Mouse (Mus musculus) left cerebral cortex, adult 18-20 months (tissue): Measurements from ENCODE around the gene Trip11. TPM values are rescaled to one million over a fixed set of nuclear protein-coding genes. Genes with fewer than 3 reads are reported as not detected.

Experiments used
- total RNA-seq, 2 experiments: library from RNA; stranded (reverse); gene quantifications; 2 replicates each; pipeline ENCODE4 v1.2.3; 2021

Gene Trip11
- total RNA-seq, 2 experiments from 2014 or later: 28.1 to 30.1 TPM

Other genes starting within 250 kb of the Trip11 start
- under 1 TPM; 0.61 to 0.70 TPM for gene Tc2n, start 194.7 kb downstream of the Trip11 start, total RNA-seq
- gene Fbln5, start 94.2 kb downstream of the Trip11 start, total RNA-seq: 1 to 10 TPM; 6.9 to 7.1 TPM
- 10 to 100 TPM; 20.7 to 21.3 TPM for gene Atxn3, start 45.0 kb upstream of the Trip11 start, total RNA-seq
- gene Cpsf2, start 62.7 kb upstream of the Trip11 start, total RNA-seq: 10 to 100 TPM; 26.4 to 27.4 TPM
- gene Slc24a4, start 215.5 kb upstream of the Trip11 start, total RNA-seq: 10 to 100 TPM; 45.0 to 49.2 TPM